Mouse (Mus musculus): ENCODE measurements around the gene Tmem132c.

- TF ChIP-seq CTCF (IDR thresholded peaks at IDR 0.05; ENCODE audit: low read depth, low read length) = no peak
- no peak for TF ChIP-seq POLR2A (IDR thresholded peaks at IDR 0.05; ENCODE audit: extremely low read depth, insufficient read depth, low read length)
These were observed 369.3 kb downstream of the Tmem132c start for GRCm38 (mm10) chr5:127610787-127611509.
